Mouse (Mus musculus): ENCODE results near the gene Sorl1. TPM values are rescaled to one million over a fixed set of nuclear protein-coding genes. Genes with fewer than 3 reads are reported as not detected.

Gene Sorl1
- polyA plus RNA-seq, 1 experiment from 2014 or later: 7.6 TPM

DNA sequence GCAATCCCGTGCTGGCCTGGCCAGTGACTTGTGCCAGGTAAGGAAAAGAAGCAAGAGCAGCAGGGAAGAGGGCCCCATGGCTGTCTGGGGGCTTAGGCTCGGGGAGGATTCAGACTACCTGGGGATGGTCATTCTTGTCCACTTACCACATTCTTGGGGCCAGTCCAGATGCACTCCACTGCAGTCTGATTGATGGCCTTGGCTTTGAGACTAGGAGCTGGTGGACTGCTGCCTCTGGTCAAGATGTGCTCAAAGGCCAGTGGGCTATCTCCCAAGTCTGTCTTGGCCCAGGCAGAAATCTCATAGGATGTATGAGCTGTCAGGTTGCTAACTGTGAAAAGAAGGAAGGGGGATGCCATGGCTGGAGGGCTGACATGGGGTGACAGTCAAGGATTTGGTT lies 141.3 kb downstream of the Sorl1 start:
- H3K36me3 ChIP-seq (ENCODE audit: control insufficient read depth, insufficient read depth, low read length): no peaks in the 10 kb centered on the region
- no peak overlapping the region for H3K4me3 ChIP-seq (ENCODE audit: low read depth, low read length)
- H3K9me3 ChIP-seq (ENCODE audit: control insufficient read depth, low read length): no peaks in the 10 kb centered on the region
- DNase-seq (ENCODE audit: low spot score): no peak
- H3K4me1 ChIP-seq (replicated peaks; ENCODE audit: control insufficient read depth, insufficient read depth, low read length): no peaks in the 10 kb centered on the region
- H3K4me2 ChIP-seq (replicated peaks; ENCODE audit: low read depth, low read length): no peak overlapping the region
- WGBS: 61% methylated on average over 2 of the region's 2 CpGs
- ATAC-seq (ENCODE audit: low FRiP score): no peak
- no peak overlapping the region for H3K27ac ChIP-seq (ENCODE audit: low read depth, low read length)
- H3K9ac ChIP-seq (ENCODE audit: low read depth, low read length): no peak overlapping the region
- no peaks in the 10 kb centered on the region for H3K27me3 ChIP-seq (ENCODE audit: control insufficient read depth, insufficient read depth, low read length)

DNA sequence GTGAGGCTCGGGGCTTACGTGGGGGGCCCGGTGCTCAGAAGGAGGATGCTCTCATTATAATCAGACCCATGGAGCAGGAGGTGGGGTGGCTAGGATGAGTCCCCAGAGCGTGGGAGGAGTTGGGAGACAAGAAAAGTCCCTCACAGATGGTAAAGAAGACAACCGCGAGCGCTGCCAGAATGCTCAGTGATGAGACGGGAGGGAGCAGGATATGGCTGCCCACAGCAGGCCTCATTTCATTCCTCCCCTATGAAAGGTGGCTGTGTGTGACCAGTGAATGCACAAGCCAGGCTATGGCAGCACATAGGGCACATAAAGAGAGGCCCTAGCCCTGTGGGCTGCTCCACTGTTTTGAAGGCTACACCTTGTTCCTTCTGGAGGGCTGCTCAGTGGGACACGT lies 142.1 kb downstream of the Sorl1 start:
- WGBS: 87% methylated on average over 9 of the region's 9 CpGs

DNA sequence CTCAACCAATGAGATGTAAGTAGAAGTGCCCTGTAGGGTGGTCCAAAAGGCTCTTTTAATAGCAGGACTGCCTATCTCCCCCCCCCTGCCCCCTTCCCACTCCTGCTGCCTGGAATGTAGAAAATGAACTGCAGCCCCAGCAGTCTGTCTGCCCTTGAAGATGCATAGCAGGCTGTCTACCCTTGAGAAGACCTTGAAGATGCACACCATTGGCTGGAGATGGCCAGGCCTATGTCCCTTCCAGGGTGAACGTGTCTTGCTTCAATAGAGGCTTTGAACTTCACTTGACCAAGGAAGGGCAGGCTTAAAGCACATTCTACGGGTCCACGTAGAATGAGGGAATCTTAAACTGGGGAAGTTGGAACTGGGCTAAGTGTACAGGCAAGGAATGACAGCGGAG lies 142.8 kb downstream of the Sorl1 start:
- DNase-seq (ENCODE audit: low spot score) (no peak), ATAC-seq (ENCODE audit: low FRiP score) (no peak)
- Histone ChIP-seq H3K27ac (ENCODE audit: low read depth, low read length) (no peak overlapping the region), H3K36me3 (ENCODE audit: control insufficient read depth, insufficient read depth, low read length) (no peaks in the 10 kb centered on the region), H3K4me1 (replicated peaks; ENCODE audit: control insufficient read depth, insufficient read depth, low read length) (no peaks in the 10 kb centered on the region), H3K9ac (ENCODE audit: low read depth, low read length) (no peak overlapping the region), H3K4me3 (ENCODE audit: low read depth, low read length) (no peak overlapping the region), H3K4me2 (replicated peaks; ENCODE audit: low read depth, low read length) (no peak overlapping the region), H3K9me3 (ENCODE audit: control insufficient read depth, low read length) (no peaks in the 10 kb centered on the region), H3K27me3 (ENCODE audit: control insufficient read depth, insufficient read depth, low read length) (no peaks in the 10 kb centered on the region)
- WGBS: 83% methylated on average over 4 of the region's 4 CpGs

More for the DNA sequence above, 142.1 kb downstream of the Sorl1 start:
- no peaks in the 10 kb centered on the region for H3K27me3 ChIP-seq (ENCODE audit: control insufficient read depth, insufficient read depth, low read length)
- DNase-seq (ENCODE audit: low spot score) (no peak), ATAC-seq (ENCODE audit: low FRiP score) (no peak)
- no peak overlapping the region for H3K27ac ChIP-seq (ENCODE audit: low read depth, low read length)
- H3K9ac ChIP-seq (ENCODE audit: low read depth, low read length): no peak overlapping the region
- no peak overlapping the region for H3K4me3 ChIP-seq (ENCODE audit: low read depth, low read length)
- no peak overlapping the region for H3K4me2 ChIP-seq (replicated peaks; ENCODE audit: low read depth, low read length)
- no peaks in the 10 kb centered on the region for H3K4me1 ChIP-seq (replicated peaks; ENCODE audit: control insufficient read depth, insufficient read depth, low read length)
- no peaks in the 10 kb centered on the region for H3K36me3 ChIP-seq (ENCODE audit: control insufficient read depth, insufficient read depth, low read length)
- H3K9me3 ChIP-seq (ENCODE audit: control insufficient read depth, low read length): no peaks in the 10 kb centered on the region

DNA sequence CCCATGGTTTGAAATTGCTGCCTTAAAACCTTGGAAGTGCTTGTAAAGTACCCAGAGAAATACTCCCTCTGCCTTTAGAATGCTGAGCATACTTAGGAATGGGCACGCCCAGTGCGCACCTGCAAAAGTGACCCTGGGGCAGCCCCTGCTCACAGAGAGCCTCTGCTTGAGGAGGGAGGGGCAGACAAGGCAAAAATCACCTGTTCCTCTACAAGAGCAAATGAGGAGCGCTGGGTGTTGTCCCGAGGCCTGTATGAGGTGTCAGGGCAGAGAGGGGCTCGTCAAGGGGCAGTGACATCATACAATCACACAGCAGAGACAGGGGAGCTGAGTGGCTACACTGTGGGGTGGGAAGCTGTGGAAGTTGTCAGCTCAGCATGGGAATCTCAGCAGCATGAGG lies 143.3 kb downstream of the Sorl1 start:
- DNase-seq (ENCODE audit: low spot score) (no peak), ATAC-seq (ENCODE audit: low FRiP score) (no peak)
- WGBS: 93% methylated on average over 5 of the region's 5 CpGs
- Histone ChIP-seq H3K27ac (ENCODE audit: low read depth, low read length) (no peak overlapping the region), H3K4me1 (replicated peaks; ENCODE audit: control insufficient read depth, insufficient read depth, low read length) (no peaks in the 10 kb centered on the region), H3K27me3 (ENCODE audit: control insufficient read depth, insufficient read depth, low read length) (no peaks in the 10 kb centered on the region), H3K4me3 (ENCODE audit: low read depth, low read length) (no peak overlapping the region), H3K4me2 (replicated peaks; ENCODE audit: low read depth, low read length) (no peak overlapping the region), H3K36me3 (ENCODE audit: control insufficient read depth, insufficient read depth, low read length) (no peaks in the 10 kb centered on the region), H3K9me3 (ENCODE audit: control insufficient read depth, low read length) (no peaks in the 10 kb centered on the region), H3K9ac (ENCODE audit: low read depth, low read length) (no peak overlapping the region)

DNA sequence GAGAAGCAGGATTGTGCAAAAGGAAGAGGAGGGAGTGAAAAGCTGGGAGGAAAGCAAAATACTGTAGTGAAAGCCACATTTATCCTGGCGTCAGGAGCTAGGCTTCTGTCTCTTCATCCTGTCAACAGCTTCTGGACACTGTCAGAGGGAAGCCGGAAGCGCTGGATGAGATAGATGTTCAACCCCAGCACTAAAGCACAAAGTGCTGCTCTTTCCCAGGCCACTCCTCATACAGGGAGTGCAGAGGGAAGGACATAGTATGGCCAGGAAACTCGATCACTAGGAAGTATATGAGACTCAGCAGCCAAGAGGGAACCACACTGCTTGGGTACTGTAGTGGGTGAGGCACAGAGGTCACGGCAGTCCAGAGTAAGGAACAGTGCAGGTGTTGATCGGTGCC lies 145.7 kb downstream of the Sorl1 start:
- no peak for ATAC-seq (ENCODE audit: low FRiP score)
- Histone ChIP-seq H3K4me1 (replicated peaks; ENCODE audit: control insufficient read depth, insufficient read depth, low read length) (no peaks in the 10 kb centered on the region), H3K4me3 (ENCODE audit: low read depth, low read length) (no peak overlapping the region), H3K9me3 (ENCODE audit: control insufficient read depth, low read length) (no peaks in the 10 kb centered on the region), H3K36me3 (ENCODE audit: control insufficient read depth, insufficient read depth, low read length) (no peaks in the 10 kb centered on the region), H3K27me3 (ENCODE audit: control insufficient read depth, insufficient read depth, low read length) (no peaks in the 10 kb centered on the region), H3K4me2 (replicated peaks; ENCODE audit: low read depth, low read length) (no peak overlapping the region), H3K27ac (ENCODE audit: low read depth, low read length) (no peak overlapping the region), H3K9ac (ENCODE audit: low read depth, low read length) (no peak overlapping the region)
- 88% methylated on average over 6 of the region's 6 CpGs for WGBS
- no peak for DNase-seq (ENCODE audit: low spot score)

DNA sequence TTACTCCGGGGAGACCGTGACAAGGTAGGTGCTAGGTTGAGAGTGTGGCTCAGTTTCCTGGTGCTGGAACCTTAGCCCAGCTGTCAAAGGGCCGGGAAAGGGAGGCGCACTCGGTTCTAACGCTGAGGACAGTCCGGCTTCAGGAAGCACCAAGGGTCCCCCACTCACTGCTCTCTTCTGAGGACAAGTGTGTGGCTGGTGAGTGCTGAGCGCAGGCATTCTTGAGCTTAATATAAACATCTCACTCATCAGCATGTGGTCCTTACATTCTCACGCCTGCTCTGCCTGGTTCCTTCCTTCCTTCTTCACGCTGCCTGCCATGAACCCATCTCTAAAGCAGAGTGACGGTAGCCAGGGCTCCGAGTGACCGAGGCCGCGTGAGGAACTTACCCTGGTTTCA lies 148.1 kb downstream of the Sorl1 start:
- no peaks in the 10 kb centered on the region for H3K27me3 ChIP-seq (ENCODE audit: control insufficient read depth, insufficient read depth, low read length)

DNA sequence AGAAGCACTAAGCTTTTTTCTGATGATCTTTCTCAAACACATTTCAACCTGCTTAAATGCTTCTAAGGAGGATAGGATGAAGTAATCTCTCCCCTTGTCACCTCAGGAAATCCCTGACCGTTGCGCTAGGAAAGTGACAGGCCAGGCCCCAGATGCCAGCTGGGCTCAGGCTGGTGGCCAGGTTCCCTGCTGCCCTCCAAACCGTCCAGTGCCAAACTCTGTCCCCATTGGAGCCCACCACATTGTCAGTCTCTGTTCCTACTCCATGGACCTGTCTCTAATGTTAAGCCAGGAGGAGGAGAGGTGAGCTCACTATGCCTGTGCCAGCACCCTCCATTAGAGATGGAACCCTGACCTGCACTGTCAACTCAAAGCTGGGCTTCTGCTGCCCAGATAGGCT lies 149.4 kb downstream of the Sorl1 start:
- Histone ChIP-seq H3K36me3 (ENCODE audit: control insufficient read depth, insufficient read depth, low read length) (no peaks in the 10 kb centered on the region), H3K27me3 (ENCODE audit: control insufficient read depth, insufficient read depth, low read length) (no peaks in the 10 kb centered on the region), H3K4me3 (ENCODE audit: low read depth, low read length) (no peak overlapping the region), H3K4me1 (replicated peaks; ENCODE audit: control insufficient read depth, insufficient read depth, low read length) (no peaks in the 10 kb centered on the region), H3K9ac (ENCODE audit: low read depth, low read length) (no peak overlapping the region), H3K27ac (ENCODE audit: low read depth, low read length) (no peak overlapping the region), H3K4me2 (replicated peaks; ENCODE audit: low read depth, low read length) (no peak overlapping the region), H3K9me3 (ENCODE audit: control insufficient read depth, low read length) (no peaks in the 10 kb centered on the region)
- no peak for DNase-seq (ENCODE audit: low spot score)
- 84% methylated on average over 3 of the region's 3 CpGs for WGBS
- no peak for ATAC-seq (ENCODE audit: low FRiP score)

More for the DNA sequence above, 148.1 kb downstream of the Sorl1 start:
- H3K27ac ChIP-seq (ENCODE audit: low read depth, low read length): no peak overlapping the region
- H3K4me3 ChIP-seq (ENCODE audit: low read depth, low read length): no peak overlapping the region
- H3K4me1 ChIP-seq (replicated peaks; ENCODE audit: control insufficient read depth, insufficient read depth, low read length): no peaks in the 10 kb centered on the region
- no peaks in the 10 kb centered on the region for H3K36me3 ChIP-seq (ENCODE audit: control insufficient read depth, insufficient read depth, low read length)
- H3K9ac ChIP-seq (ENCODE audit: low read depth, low read length): no peak overlapping the region
- ATAC-seq (ENCODE audit: low FRiP score): no peak
- DNase-seq (ENCODE audit: low spot score): no peak
- 86% methylated on average over 15 of the region's 15 CpGs for WGBS
- H3K9me3 ChIP-seq (ENCODE audit: control insufficient read depth, low read length): no peaks in the 10 kb centered on the region
- H3K4me2 ChIP-seq (replicated peaks; ENCODE audit: low read depth, low read length): no peak overlapping the region

DNA sequence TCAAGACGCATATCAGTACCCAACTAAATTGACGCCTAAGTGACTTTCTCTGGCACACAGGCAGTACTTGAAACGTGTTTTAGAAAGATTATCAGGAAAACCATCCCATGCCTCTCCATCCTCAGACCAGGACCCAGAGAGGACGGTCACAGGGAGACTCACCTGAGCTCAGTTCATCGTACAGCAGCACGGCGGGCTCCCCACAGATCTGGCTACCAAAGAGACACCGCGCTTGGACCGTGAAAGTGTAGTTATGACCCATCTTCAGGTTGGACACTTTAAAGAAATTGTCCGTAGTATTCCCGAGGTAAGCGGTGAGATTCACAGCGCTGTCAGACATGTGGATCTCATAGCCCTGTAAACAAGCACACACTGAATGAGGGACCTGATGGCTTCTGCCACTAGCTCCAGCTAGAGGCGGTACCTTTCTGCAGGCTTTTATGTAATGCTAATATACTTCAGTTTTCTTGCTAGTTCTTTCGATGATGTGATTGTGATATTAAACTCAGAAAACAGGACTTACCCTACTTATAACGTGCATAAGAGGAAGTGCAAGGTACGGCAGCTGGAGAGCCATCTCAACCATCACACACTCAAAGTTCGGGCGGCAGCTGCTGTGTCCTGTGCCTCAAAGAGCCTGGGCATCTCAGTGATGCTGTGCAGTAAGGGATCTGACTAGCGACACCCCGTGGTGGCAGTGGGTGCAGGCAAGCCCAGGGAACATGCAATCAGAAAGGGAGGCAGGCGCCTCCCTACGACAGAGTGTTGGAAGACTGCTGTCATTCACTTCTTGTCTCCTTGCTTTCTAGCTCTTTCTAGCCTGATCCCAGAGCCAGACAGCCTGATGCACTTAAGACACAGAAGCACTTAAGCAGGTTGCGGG lies 150.1 kb downstream of the Sorl1 start:
- Histone ChIP-seq H3K4me3 (ENCODE audit: low read depth, low read length) (no peak overlapping the region), H3K4me2 (replicated peaks; ENCODE audit: low read depth, low read length) (no peak overlapping the region), H3K9me3 (ENCODE audit: control insufficient read depth, low read length) (no peaks in the 10 kb centered on the region), H3K4me1 (replicated peaks; ENCODE audit: control insufficient read depth, insufficient read depth, low read length) (no peaks in the 10 kb centered on the region), H3K27me3 (ENCODE audit: control insufficient read depth, insufficient read depth, low read length) (no peaks in the 10 kb centered on the region), H3K9ac (ENCODE audit: low read depth, low read length) (no peak overlapping the region), H3K36me3 (ENCODE audit: control insufficient read depth, insufficient read depth, low read length) (no peaks in the 10 kb centered on the region), H3K27ac (ENCODE audit: low read depth, low read length) (no peak overlapping the region)
- ATAC-seq (ENCODE audit: low FRiP score) (peak; percentile 54), DNase-seq (ENCODE audit: low spot score) (peak; percentile 83)
- 71% methylated on average over 25 of the region's 25 CpGs for WGBS

DNA sequence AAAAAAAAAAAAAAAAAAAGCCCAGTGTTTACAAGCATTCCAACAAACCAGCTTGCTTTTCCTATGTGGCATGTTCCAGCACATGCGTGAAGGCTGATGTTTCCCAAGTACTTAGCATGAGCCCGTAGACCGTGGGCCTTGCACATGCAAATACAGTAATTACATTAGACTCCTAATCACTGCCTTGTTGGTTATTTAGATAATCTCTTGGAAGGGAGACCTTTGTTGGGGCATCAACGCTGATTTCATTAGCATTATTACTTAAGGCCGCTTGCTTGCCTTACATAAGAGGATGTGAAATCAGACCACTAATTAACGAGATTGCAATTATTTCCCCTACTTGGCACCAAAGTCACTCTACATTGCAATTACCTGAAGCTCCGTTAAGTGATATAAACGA lies 154.1 kb downstream of the Sorl1 start:
- DNase-seq (ENCODE audit: low spot score) (no peak), ATAC-seq (ENCODE audit: low FRiP score) (no peak)
- no peak overlapping the region for H3K4me2 ChIP-seq (replicated peaks; ENCODE audit: low read depth, low read length)
- no peak overlapping the region for H3K9ac ChIP-seq (ENCODE audit: low read depth, low read length)
- no peaks in the 10 kb centered on the region for H3K9me3 ChIP-seq (ENCODE audit: control insufficient read depth, low read length)
- H3K27me3 ChIP-seq (ENCODE audit: control insufficient read depth, insufficient read depth, low read length): no peaks in the 10 kb centered on the region
- WGBS: 95% methylated on average over 8 of the region's 8 CpGs
- H3K36me3 ChIP-seq (ENCODE audit: control insufficient read depth, insufficient read depth, low read length): no peaks in the 10 kb centered on the region
- no peak overlapping the region for H3K27ac ChIP-seq (ENCODE audit: low read depth, low read length)
- no peak overlapping the region for H3K4me3 ChIP-seq (ENCODE audit: low read depth, low read length)
- H3K4me1 ChIP-seq (replicated peaks; ENCODE audit: control insufficient read depth, insufficient read depth, low read length): no peaks in the 10 kb centered on the region
